Mouse (Mus musculus): ENCODE results near the gene Mrpl16.

Gene Mrpl16

DNA sequence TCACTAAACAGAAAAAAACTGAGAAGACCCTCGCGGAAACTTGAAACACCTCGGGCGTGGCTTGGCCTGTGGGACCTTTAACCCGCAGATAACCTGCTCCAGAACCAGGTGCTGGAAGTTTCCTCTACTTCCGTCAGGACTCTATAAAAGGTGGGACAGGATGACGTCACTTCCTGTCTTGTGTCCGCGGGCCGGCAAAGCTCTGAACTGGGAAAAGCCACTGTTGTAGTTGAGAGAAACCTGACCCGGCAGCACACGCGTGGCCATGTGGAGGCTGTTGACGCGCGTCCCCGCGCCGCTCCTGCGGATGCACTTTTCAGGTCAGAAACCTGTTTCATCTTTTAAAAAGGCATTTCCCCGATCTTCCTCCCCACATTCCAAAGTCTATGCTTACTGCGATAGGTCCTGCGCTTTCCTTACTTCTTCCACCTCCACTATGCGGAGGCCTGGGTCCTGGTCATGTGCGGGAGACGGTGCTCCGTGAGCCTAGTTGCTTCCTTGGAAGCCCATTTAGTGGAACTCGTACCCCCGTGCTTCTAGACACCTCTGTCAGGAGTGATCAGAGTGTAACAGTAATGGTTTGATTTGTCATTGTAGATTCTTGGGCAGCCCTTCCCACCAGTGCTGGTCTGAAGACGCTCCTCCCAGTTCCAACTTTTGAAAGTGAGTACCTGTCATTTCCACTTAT is at the start of gene Mrpl16:
TSS of gene Mrpl16 (plus strand) at position 187 of the 688 bp plus-strand sequence.
- peak; percentile 86 to 93 for DNase-seq

- no peak for DNase-seq
Measured at GRCm38 (mm10) chr19:11723870-11724269, 46.3 kb upstream of the Mrpl16 start.

GRCm38 (mm10) chr19:11724275-11724674 is 45.9 kb upstream of the Mrpl16 start:
- DNase-seq, result peak; percentile 21 to 70

DNA sequence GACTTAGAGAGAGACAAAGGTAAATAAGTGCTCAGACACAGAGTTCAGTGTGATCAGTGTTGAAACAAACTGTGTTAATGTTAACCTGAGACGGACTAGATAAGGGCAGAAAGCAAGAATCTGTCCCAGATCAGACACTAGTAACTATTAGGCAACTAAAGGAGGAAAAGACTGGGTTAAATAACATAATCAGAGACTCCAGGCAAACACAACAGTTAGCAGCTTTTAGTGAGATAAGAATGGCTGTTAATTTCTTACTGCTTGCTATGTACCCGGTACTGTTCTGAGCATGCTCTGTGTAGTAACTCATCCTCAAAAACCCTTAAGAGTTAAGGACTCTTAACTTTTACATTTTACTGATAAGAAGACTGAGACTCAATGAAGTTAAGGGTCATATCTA is 44.3 kb upstream of the Mrpl16 start:
- DNase-seq, result no peak

DNA sequence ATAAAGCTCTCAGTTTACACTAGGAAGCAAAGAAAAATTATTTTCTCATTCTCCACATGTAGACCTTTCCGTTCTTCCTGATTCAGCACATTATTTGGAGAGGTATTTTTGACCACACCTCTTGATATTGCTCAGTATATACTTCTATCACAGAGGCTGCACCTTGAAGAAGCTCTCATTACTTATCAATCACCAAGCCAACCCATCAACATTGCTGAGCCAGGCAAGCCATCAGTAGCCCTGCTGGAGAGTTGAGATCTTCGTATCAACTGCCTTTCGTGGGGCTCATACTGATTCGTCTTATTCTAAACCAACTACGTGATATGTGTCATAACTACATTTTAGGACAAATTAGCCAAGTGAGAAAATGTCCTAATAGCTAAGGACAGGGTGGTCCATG is 42.9 kb upstream of the Mrpl16 start:
- no peak for DNase-seq

GRCm38 (mm10) chr19:11730278-11730677 is 39.9 kb upstream of the Mrpl16 start:
- DNase-seq, result no peak

GRCm38 (mm10) chr19:11736455-11736854 is 33.7 kb upstream of the Mrpl16 start:
- DNase-seq, result no peak

- DNase-seq, result no peak
Measured at GRCm38 (mm10) chr19:11745680-11746079, 24.5 kb upstream of the Mrpl16 start.

GRCm38 (mm10) chr19:11747298-11747697 is 22.9 kb upstream of the Mrpl16 start, which contains the start of gene Gif:
Gene Gif, plus strand, starts transcription at chr19:11747554.
- DNase-seq, result no peak

- no peak for DNase-seq
Measured at GRCm38 (mm10) chr19:11765059-11765458, 5.1 kb upstream of the Mrpl16 start.

DNA sequence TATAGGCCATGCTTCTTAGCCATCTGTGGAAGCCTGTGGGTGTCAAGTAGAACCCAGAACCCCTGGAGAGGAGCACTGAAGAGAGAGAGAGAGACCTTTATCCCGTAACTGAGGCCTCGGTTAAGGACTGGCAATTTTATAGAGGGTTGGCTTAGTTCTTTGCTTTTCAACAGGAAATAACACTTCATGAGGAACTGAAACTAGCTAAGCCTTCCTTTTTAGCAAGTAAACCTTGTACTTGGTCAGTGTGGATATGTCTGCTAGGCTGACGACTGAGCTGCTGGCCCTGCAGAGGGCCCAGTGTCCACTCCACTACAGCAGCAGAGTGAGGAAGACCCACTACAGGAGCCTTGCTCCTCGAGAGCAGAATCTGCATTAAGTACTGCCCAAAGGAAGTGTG is 3.8 kb upstream of the Mrpl16 start:
- DNase-seq, result no peak

- peak in 1 of 2 experiments; percentile 40 for DNase-seq
Measured at GRCm38 (mm10) chr19:11768163-11768562, 2.0 kb upstream of the Mrpl16 start.

- DNase-seq, result no peak
Measured at GRCm38 (mm10) chr19:11769257-11769920, 802 bp upstream of the Mrpl16 start.

DNA sequence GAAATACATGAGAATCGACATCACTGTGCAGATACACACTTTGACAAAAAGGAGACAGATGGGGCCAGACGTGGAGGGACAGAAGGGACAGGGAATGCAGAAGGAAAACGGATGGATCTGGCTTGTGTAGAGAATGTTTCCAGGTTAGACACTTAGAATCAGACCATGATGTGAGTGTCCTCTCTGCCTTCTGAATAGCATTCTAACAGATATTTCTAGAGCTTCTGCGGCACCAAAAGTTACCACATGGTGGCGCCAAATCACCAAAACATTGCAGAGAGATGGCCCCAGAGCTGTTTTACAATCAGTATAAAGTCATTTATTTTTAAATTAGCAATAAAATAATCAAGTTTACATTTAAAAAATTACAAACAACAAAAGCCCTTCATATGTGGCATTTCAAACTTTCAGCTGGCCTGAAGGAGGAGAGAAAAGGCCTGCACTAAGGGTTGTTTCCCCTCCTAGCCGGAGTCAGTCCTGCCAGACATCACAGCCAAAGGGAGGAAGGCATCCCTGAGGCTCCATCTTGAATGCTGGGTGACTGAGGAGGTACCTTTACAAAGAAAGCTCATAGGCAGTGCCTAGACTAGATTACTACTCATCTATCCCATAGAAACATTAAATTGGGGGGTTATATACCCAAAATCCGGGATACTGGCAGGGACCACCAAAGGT is 7.1 kb downstream of the Mrpl16 start:
- DNase-seq, result peak; percentile 32 to 70

DNA sequence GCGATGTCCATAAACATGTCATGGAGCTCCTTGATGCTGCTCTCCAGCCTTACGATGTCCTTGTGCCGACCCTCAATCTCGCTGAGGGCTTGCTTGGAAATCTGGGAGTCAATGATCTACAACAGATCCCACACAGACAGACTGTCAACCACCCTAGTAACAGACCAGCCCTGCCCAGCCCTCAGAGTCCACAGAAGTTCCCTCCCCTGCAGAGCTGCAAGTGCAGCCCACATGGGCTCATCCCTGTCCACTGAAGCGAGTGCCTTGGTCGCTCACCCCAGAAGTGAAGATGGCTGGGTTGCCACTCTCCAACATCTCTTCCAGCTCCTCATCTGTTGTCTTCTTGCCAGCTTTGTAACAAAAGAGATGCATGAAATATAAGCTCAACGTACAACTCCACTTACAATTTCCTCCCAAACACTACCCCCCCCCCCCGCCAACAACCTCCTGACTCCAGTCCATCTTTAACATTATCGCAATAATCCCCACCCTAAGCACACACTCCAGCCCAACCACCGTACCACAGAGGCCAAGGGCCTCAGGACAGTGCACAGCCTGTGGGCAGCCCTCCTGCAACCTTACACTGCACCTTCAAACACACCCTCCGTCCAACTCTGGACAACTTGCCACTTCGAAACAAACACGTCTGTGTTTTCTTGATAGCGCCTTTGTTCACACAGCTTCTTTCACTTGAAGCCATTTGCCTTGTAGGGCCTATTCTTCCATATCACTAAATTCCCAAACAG is 15.4 kb downstream of the Mrpl16 start:
- DNase-seq, result no peak

DNA sequence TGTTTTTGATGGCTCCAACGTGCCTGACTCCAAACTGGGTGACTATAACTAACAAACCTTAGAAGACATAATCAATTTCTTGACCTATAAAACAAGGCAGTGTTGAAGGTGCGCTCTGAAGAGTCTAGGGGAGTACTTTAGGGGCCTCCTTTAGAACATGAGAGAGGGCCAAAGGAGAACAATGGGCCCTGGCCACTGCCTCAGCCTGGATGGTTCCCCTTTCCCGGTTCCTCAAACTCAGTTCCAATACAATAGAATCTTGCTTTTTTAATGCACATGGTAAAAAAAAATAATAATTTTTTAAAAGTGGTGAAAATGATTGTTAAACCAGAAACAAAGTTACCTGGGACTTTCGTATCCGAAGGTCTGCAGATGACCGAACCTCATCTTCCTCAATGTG is 17.6 kb downstream of the Mrpl16 start:
- no peak for DNase-seq

GRCm38 (mm10) chr19:11788876-11789275 is 18.7 kb downstream of the Mrpl16 start:
- no peak for DNase-seq

- DNase-seq, result no peak
Measured at GRCm38 (mm10) chr19:11791825-11792224, 21.6 kb downstream of the Mrpl16 start.

- DNase-seq, result no peak
Measured at GRCm38 (mm10) chr19:11793741-11794359, 23.7 kb downstream of the Mrpl16 start.

- no peak for DNase-seq
Measured at GRCm38 (mm10) chr19:11794447-11794846, 24.3 kb downstream of the Mrpl16 start.

DNA sequence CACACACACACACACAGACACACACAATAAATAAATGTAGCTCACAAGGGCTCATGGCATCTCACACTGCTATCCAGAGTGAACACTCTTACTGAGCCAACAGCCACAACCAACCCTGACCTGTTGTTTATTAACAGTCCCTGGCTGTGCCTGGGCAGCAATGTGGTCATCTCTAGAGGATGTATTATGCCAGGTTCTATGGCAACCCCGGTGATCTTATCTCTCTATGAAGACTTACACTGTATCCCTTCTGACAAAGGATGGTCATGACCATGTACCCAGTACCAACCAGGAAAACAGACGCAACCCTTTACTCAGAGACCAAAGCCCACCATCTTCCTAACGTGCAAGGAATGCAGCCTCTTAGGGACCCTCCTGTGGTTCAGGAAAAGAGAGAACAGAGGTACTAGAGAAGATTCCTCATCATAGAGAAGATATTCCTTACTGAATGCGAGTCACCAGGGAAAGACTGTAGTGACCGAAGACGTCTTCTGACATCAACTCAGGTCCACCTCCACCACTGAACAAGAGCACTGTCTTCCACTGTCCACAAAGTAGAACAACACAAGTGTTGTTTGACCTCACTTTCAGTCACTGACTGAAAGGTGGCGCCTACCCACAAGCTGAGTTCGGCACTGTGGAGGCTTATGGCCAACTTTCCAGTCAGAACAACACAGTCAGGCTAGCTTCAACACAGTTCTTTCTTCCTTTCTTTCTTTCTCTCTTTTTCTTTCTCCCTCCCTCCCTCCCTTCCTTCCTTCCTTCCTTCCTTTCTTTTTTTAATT is 30.5 kb downstream of the Mrpl16 start:
- no peak for DNase-seq

DNA sequence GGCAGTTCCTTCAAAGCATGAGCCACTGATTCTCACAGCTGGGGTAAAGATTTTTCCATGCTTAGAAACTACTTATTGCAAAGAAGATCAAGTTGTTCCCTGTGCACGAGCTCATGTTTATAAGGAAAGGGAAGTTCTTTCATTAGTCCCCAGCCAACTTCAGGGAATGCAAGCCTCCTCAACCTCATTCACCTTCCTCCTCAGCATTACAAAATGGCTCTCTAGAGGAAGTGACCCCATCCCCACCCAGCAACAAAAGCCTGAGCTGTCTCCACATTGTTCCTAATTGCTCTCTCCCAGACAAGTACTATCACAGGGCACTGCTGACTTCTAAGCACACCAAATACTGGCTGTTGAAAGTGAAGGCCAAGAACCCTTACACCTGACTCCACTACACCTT is 34.2 kb downstream of the Mrpl16 start:
- DNase-seq, result peak; percentile 31 to 51

Measured in lung, postnatal 4 days (tissue).